Mouse (Mus musculus) limb, embryonic 10.5 days (tissue): Measurements from ENCODE around the gene Adcy6. TPM values are rescaled to one million over a fixed set of nuclear protein-coding genes. Genes with fewer than 3 reads are reported as not detected.

Experiments
- DNase-seq: peaks from one replicate; pipeline ENCODE4 v3.0.0-alpha.2; 2017; ENCODE audit warnings: low spot score
- H3K27ac ChIP-seq: fragments of 300-500 bp; sonication (generic); 2 replicates; pipeline ENCODE4 v1.5.1; 2016; ENCODE audit warnings: mild to moderate bottlenecking
- H3K27me3 ChIP-seq: fragments of 300-500 bp; sonication (generic); 2 replicates; pipeline ENCODE4 v1.6.1; 2016; ENCODE audit warnings: low read depth, mild to moderate bottlenecking; ENCODE audit not compliant: poor library complexity, severe bottlenecking
- H3K36me3 ChIP-seq: fragments of 300-500 bp; sonication (generic); 2 replicates; pipeline ENCODE4 v1.6.1; 2016; ENCODE audit warnings: mild to moderate bottlenecking, moderate library complexity
- H3K4me1 ChIP-seq: fragments of 300-500 bp; sonication (generic); 2 replicates; pipeline ENCODE4 v1.6.1; 2016
- H3K4me3 ChIP-seq: fragments of 300-500 bp; sonication (generic); 2 replicates; pipeline ENCODE4 v1.5.1; 2016; ENCODE audit warnings: mild to moderate bottlenecking, moderate library complexity
- H3K9me3 ChIP-seq: fragments of 300-500 bp; sonication (generic); replicated peaks from 2 replicates; pipeline ENCODE4 v1.6.1; 2016; ENCODE audit warnings: mild to moderate bottlenecking
- WGBS: fragments of 180-500 bp; shearing (Covaris S2); methylation state at CpG from one replicate; pipeline ENCODE4 v1.1.7; 2016; 5-methylcytosine and 5-hydroxymethylcytosine counted together
- polyA plus RNA-seq: library from polyadenylated mRNA; unstranded; fragments of >200 nt; fragmentation: Nextera tagmentation; extraction: Ambion mirVana; gene quantifications from 2 replicates; pipeline ENCODE4 v1.2.1, GENCODE M21; 2016

Gene Adcy6
- 15.7 and 16.5 TPM in 2 replicates for polyA plus RNA-seq

DNA sequence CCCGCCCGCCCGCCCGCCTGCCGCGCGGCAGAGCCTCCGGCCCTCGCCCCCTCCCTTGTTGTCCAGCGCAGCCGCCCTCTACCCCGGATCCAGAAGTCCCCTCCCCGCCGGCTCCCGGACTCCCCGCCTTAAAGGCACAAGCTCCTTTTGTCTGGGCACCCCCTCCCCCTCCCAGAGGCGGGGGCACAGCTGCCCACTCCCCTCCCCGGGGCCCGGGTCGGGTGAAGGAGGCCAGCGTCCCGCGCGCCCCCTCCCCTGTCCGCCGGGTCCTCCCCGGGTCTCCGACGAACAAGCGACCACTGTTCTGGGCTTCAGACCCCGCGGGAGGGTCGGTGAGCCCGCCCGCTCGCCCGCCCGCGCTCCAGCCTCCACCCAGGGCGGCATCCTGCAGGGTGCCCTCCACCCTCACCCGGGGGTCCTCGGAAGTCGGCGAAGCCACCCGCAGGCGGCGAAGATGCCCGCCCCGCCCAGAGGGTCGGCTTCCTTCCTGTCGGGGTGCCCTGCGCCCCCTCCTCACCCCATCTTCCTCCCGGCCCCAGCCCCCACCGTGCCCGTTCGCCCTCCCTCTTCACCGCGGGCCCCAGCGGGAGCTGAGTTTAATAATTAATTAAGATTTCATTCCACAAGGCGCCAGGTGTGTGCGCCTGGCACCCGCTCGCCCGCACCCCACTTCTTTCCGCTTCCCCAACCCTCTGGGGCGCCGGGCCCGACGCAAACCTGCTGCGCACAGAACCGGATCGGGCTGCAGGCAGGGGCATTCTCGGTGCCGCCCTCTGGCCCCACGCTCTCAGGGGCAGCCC is at the start of gene Adcy6:
TSS of gene Adcy6 (minus strand) at position 746 of the 800 bp plus-strand sequence.
- peak within 1 kb of the TSS; percentile 91 for H3K4me3 ChIP-seq
- WGBS = 1% methylated on average over 68 of the region's 75 CpGs
- peaks cover 28% of the 10 kb centered on the region for H3K36me3 ChIP-seq
- peak within 1 kb of the TSS; percentile 98 for H3K27ac ChIP-seq
- peak; percentile 91 for DNase-seq
- H3K4me1 ChIP-seq = peaks cover 45% of the 10 kb centered on the region
- no peaks in the 10 kb centered on the region for H3K9me3 ChIP-seq
- no peaks in the 10 kb centered on the region for H3K27me3 ChIP-seq

DNA sequence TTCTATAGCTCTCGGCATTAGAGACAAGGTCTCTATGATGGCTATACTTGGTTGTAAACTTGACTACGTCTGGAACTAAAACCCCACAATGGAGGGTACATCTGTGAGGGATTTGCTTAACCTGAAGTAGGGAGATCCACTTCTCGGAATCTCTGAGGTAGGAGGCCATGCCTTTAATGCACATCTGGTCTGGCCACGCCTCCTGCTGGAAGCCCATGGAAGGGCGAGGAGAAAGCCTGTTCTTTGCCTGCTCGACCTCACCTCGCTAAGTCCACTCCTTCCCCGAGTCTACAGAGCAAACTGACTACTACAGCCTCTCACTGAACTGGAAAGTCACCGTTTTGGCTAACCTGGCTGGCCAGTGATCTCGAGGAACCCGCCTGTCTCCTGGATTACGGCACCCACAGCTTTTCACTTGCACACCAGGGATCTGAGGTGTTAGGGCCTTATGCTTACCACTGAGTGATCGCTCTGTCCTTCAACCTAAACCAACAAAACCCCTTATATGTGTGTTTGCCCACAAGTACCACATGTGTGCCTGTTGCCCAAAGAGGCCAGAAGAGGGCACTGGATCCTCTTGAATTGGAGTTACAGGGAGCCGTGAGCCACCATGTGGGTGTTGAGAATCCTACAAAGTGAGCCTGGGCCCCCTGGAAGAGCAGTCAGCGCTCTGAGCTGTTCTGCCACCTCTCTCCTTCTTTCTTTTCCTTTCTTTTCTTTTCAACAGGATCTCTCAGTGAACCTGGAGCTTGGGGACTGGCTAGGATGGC is 47.3 kb upstream of the Adcy6 start:
- H3K4me3 ChIP-seq = no peak overlapping the region
- peaks cover 89% of the 10 kb centered on the region for H3K36me3 ChIP-seq
- no peaks in the 10 kb centered on the region for H3K9me3 ChIP-seq
- H3K27me3 ChIP-seq = no peaks in the 10 kb centered on the region
- H3K4me1 ChIP-seq = peaks cover 9% of the 10 kb centered on the region; the same call in 1 of the 2 replicates
- H3K27ac ChIP-seq = no peak overlapping the region
- 85% methylated on average over 15 of the region's 15 CpGs for WGBS
- DNase-seq = no peak

DNA sequence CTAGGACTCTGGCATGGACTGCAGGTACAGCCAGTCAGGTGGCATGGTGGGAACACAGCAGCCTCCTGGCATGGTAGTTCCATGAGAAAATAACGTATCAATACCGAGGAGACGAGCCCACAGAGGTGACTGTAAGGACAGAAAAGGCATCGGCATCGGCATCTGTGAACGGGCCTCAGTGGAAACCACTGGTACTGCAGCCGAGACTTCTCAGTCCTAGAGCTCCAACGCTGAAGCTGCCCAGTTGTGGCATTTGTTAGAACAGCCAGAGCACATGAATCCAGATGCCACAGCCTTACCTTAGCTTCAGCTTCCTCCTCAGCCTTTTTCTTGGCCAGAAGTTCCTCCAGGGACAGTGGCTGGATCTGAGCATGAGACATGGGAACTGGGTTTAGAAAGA is 42.3 kb upstream of the Adcy6 start:
- no peak overlapping the region for H3K27ac ChIP-seq
- H3K4me1 ChIP-seq = no peaks in the 10 kb centered on the region
- no peaks in the 10 kb centered on the region for H3K27me3 ChIP-seq
- no peak for DNase-seq
- no peak overlapping the region for H3K4me3 ChIP-seq
- peaks cover 100% of the 10 kb centered on the region for H3K36me3 ChIP-seq
- 94% methylated on average over 8 of the region's 8 CpGs for WGBS
- no peaks in the 10 kb centered on the region for H3K9me3 ChIP-seq

DNA sequence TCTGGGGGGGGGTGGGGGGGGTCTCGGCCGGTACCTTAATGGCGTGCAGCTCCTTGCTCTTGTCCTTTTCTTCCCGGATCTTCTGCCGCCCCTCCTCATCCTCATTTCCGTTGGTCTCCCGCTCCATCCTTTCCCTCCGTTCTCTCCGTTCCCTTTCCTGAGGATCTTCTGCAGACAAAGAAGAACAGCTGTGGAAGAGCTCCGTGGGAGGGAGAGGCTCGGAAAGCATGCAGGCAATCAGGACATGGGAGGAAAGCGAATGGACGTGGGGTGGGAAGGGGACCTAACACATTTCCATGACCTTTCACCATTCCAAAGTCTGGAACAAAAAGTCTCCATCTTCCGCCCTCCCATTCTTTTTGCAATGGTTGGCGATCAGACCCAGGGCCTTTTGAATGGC is 41.6 kb upstream of the Adcy6 start:
- no peaks in the 10 kb centered on the region for H3K27me3 ChIP-seq
- no peaks in the 10 kb centered on the region for H3K9me3 ChIP-seq
- peaks cover 100% of the 10 kb centered on the region for H3K36me3 ChIP-seq
- no peaks in the 10 kb centered on the region for H3K4me1 ChIP-seq
- H3K27ac ChIP-seq = no peak overlapping the region
- H3K4me3 ChIP-seq = no peak overlapping the region
- WGBS = 93% methylated on average over 15 of the region's 15 CpGs
- no peak for DNase-seq

DNA sequence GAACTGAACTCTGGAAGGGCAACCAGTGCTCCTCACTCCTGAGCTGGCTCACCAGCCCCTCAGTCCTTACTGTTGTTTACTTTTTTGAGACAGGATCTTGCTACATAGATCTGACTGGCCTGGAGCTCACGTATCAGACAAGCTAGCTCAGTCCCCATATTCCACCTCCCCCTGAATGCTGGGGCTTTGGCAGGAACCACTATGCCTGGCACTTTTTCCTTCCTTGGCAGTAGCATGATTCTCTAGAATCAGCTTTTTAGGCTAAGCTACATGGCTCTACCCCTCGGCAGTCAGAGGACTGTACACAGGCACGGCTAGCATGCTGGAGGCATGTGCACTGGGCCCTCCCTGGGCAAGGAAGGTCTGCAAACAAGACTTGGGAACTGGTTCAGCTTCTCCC is 38.2 kb upstream of the Adcy6 start:
- H3K36me3 ChIP-seq = peaks cover 100% of the 10 kb centered on the region
- no peaks in the 10 kb centered on the region for H3K27me3 ChIP-seq
- no peak for DNase-seq
- no peak overlapping the region for H3K4me3 ChIP-seq
- no peaks in the 10 kb centered on the region for H3K4me1 ChIP-seq
- no peaks in the 10 kb centered on the region for H3K9me3 ChIP-seq
- H3K27ac ChIP-seq = no peak overlapping the region
- WGBS = 95% methylated on average over 3 of the region's 3 CpGs

DNA sequence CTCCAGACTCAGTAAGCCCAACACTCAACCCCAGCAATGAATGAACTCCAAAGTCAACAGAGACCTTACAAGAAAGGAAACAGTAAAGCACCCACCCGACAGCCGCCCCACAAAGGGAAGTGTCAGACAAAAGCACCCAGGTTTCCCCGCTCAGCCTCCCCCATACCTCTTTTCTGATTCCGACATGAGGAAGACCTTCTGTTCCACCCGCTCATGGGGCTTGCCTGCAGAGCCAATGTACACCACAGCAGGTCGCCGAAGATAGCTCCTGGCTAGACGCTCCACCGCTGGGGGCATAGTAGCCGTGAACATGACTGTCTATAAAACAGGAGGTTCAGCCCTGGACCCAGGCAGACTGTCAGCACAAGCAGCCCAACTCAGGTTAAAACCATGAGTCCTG is 37.4 kb upstream of the Adcy6 start:
- 93% methylated on average over 10 of the region's 10 CpGs for WGBS
- no peaks in the 10 kb centered on the region for H3K27me3 ChIP-seq
- H3K4me1 ChIP-seq = no peaks in the 10 kb centered on the region
- no peak overlapping the region for H3K4me3 ChIP-seq
- peaks cover 100% of the 10 kb centered on the region for H3K36me3 ChIP-seq
- DNase-seq = no peak
- H3K27ac ChIP-seq = no peak overlapping the region
- H3K9me3 ChIP-seq = no peaks in the 10 kb centered on the region

DNA sequence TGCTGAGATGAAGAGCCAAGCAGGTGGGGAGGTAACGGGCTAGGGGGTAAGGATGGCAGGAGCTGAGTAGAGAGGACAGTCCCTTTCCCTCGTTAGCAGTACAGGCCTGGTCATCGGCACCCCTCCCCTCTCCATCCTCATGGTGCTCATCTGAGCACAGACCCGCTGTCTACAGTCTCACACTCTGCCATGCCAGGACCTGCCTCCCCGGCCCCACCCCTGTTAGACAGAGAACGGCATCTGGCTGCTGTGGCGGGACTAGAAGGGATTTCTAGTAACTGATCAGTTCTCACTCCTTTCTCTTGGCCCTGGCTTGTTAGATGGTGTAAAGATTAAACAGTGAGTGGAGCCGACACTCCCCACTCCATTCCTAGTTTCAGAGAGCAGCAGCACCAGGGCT is 36.9 kb upstream of the Adcy6 start:
- no peaks in the 10 kb centered on the region for H3K4me1 ChIP-seq
- no peak for DNase-seq
- no peaks in the 10 kb centered on the region for H3K9me3 ChIP-seq
- no peak overlapping the region for H3K27ac ChIP-seq
- H3K36me3 ChIP-seq = peaks cover 100% of the 10 kb centered on the region
- no peaks in the 10 kb centered on the region for H3K27me3 ChIP-seq
- 90% methylated on average over 8 of the region's 8 CpGs for WGBS
- H3K4me3 ChIP-seq = no peak overlapping the region

DNA sequence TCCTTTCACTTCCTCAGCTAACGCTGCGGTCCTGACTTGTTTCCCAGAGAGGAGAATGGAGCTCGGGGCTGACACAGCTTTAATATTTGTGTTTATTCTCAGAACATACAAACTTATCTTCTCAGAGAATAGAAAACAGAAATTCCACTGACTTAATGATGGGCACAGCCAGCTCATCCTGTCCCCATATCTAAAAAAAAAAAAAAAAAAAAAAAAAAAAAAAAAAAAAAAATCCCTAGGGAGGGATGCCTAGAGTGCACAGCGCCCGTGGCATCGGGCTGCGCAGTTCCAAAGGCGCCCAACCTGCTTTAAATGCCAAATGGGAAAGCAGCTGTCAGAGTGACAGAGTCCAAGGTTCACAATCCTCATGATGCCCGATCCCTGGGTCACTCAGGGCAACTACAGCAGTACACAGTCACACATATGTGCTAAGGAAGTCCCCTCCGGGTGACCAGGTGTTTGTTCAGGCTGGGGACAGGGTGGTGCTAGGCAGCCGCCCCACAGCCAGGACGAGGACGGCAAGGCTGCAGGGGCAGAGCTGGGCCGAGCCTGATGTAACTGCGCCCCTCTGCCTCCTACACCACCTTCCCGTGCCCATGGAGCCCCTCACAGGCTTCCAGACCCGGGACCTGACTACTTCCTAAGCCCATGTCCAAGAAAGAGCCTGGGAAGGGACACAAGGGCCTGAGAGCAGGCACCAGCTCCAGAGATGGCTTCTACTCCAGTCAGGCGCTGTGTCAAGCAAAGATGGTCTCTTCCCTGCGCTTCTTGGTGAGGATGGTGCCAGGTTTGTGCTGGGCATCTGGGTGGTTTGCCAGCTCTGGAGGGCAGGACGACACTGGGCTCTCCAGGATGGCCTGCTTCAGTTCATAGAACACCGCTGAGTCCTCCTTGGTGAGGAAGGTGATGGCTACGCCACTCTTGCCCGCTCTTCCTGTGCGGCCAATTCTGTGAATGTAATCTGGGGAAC is 35.5 kb upstream of the Adcy6 start:
- Histone ChIP-seq H3K4me3 (no peak overlapping the region), H3K36me3 (peaks cover 98% of the 10 kb centered on the region), H3K9me3 (no peaks in the 10 kb centered on the region), H3K27me3 (no peaks in the 10 kb centered on the region), H3K4me1 (peaks cover under 1% of the 10 kb centered on the region; the same call in 1 of the 2 replicates), H3K27ac (no peak overlapping the region)
- WGBS = 92% methylated on average over 24 of the region's 24 CpGs
- DNase-seq = no peak

DNA sequence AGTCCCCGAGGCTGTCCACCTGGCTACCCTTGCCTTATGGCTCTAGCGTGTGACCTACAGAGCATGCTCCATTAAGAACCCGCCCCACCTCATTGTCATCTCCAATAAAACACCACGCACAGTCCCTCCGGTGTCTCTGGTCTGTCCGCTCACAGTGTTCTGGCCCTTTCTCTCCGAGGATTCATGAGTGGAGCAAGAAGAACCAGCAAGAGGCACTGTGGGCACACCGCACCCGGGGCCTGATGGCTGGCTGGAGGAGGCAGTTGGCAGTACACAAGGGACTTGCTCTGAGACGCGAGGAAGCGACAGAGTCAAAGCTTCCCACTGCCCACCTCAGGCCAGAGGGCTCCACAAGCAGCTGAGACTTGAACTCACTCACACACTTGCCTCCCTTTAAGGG is 34.5 kb upstream of the Adcy6 start:
- no peak for DNase-seq
- 0 out of 2 replicates have a peak, but pooled peaks cover 3% of the 10 kb centered on the region for H3K27me3 ChIP-seq
- 91% methylated on average over 12 of the region's 12 CpGs for WGBS
- H3K4me3 ChIP-seq = no peak overlapping the region
- peaks cover 88% of the 10 kb centered on the region for H3K36me3 ChIP-seq
- no peaks in the 10 kb centered on the region for H3K9me3 ChIP-seq
- peaks cover 10% of the 10 kb centered on the region for H3K4me1 ChIP-seq
- H3K27ac ChIP-seq = no peak overlapping the region

DNA sequence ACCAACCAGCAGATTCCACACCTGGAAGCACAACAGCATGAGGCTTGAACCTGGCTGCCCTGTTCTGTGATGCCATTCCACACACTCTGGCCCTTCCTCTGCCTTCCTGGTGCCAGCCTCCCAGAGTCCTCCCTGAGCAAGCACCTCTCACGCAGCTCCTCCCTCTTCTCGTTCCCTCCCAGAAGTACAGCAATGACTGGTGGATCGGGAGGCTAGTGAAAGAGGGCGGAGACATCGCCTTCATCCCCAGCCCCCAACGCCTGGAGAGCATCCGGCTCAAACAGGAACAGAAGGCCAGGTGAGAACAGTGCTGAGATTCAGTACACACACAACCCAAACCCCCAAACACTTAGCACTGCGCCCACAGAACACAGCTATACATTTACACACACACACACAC is 30.3 kb upstream of the Adcy6 start:
- WGBS = 25% methylated on average over 8 of the region's 8 CpGs
- Histone ChIP-seq H3K27me3 (peaks cover 32% of the 10 kb centered on the region), H3K4me1 (peaks cover 24% of the 10 kb centered on the region), H3K36me3 (peaks cover 46% of the 10 kb centered on the region), H3K9me3 (no peaks in the 10 kb centered on the region), H3K4me3 (no peak overlapping the region), H3K27ac (peak overlapping the region; percentile 43)
- no peak for DNase-seq

DNA sequence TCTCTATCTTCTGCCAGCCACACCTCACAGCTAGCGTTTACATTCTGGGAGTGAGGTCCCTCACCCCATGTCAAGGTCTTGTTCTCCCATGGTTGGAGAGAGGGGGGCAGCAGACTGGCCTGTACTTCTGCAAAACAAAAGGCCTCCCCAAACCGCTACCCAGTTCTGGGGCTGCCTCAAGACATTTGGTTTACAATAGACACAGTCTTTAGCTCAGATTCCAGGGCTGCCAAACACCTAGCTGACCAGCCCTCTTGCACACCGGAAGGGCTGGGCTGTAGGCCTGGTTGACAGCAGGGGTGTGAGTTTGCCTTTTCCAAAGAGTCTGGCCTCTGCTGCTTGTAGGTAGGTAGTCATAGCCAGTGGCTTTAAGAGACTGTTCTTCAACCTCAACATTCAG is 27.3 kb upstream of the Adcy6 start:
- no peak overlapping the region for H3K4me3 ChIP-seq
- no peaks in the 10 kb centered on the region for H3K9me3 ChIP-seq
- DNase-seq = no peak
- H3K4me1 ChIP-seq = peaks cover 54% of the 10 kb centered on the region
- peaks cover 16% of the 10 kb centered on the region for H3K36me3 ChIP-seq
- H3K27ac ChIP-seq = no peak overlapping the region
- H3K27me3 ChIP-seq = peaks cover 62% of the 10 kb centered on the region
- 38% methylated on average over 3 of the region's 3 CpGs for WGBS

DNA sequence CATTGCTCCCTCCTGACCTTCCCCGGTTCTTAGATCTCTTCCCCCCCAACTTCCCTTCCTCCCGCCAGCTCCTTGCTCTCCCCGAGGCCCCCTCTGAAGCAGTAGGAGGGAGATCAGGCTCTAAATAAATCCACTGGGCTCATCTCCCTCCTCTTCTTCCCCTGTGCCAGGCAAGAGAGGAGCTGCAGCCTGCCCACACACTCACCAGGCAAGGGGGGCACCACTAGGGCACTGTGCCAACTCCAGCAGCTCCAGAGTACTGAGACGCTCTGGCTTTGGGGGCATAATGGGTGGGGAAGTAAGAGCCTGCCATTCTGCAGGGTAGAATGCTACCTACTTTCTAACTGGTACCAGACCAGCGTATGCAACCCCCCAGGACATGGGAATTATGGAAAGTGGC is 26.6 kb upstream of the Adcy6 start:
- 41% methylated on average over 5 of the region's 5 CpGs for WGBS
- H3K4me1 ChIP-seq = peaks cover 60% of the 10 kb centered on the region
- peaks cover 69% of the 10 kb centered on the region for H3K27me3 ChIP-seq
- no peaks in the 10 kb centered on the region for H3K9me3 ChIP-seq
- H3K36me3 ChIP-seq = peaks cover 9% of the 10 kb centered on the region
- DNase-seq = no peak
- no peak overlapping the region for H3K4me3 ChIP-seq
- no peak overlapping the region for H3K27ac ChIP-seq
